Mouse (Mus musculus) erythroblast, embryonic 14.5 days (primary cell): ENCODE data around the gene Slc25a22.

Experiments
- GATA1 ChIP-seq: IDR thresholded peaks from 2 replicates; pipeline ENCODE4 v1.6.1; 2012; ENCODE audit warnings: low read length, inconsistent platforms, mixed read lengths
- TAL1 ChIP-seq: IDR thresholded peaks from 3 replicates; pipeline ENCODE4 v1.6.1; 2012; ENCODE audit warnings: low read length, inconsistent platforms, mixed read lengths

DNA sequence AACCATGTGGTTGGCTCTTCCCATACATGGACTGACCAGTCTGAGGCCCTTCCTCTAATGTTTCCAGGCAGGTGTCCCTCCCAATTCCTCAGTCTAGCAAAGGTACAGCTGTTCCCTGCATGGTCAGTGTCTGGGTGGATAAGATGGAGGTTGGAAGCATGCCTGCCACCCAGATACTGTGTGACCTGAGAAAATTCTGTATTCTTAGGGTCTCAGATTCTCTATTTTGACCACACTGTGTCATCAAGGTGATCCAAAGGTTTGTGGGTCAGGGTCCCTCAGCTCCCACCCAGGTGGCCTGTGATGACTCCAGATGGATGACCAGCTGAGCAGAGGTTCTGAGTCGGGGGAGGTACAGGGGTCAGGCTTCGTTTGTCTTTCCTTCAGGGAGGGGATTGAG is 47.5 kb upstream of the Slc25a22 start:
- TF ChIP-seq TAL1 = no peak
- no peak for TF ChIP-seq GATA1
